Mouse (Mus musculus) frontal cortex, postnatal 10 days (tissue): ENCODE measurements around the gene Spc24.

Experiments used
- DNase-seq, 2 experiments: peaks; one replicate each; pipeline ENCODE4 v3.0.0; 2022; ENCODE audit warnings: low spot score in 2 of 2, mixed read lengths in 1 of 2

Spc24 gene

DNA sequence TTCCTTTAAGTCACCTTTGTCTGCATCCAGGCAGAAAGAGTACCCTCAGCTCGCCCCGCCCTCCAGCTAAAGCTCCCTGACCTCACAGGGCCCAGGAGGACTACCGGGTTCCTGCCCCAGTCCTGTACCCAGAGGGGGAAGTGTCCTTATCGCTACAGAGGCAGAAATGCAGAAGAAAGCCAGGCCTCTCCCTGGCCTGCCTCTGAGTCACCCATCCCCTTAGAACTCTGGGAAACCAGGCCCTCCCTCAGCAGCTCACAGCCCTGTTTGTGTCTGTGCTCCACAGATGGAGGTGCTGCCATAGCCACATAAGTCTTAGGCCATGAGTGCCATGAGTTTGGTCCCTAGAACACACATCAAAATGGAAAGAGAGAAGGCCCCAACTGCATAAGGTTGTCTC is 44.8 kb downstream of the Spc24 start:
- DNase-seq: no peak

DNA sequence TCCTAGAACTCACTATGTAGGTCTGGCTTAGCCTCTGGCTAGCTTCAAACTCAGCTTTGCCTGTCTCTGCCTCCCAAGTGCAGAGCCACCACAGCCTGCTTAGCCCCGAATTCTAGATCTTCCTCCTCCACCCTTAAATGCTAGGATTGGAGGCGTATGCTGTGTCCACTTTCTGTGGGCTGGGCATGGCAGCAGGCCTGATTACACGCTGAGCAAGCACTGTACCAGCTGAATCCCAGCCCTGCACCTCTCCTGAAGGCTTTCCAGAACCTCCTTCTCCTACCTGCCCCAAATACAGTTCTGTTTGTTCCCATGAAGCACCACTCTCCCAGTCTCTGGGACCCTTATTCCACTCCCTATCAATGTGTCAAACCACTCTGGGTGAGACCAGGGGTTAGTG is 50.8 kb downstream of the Spc24 start:
- no peak for DNase-seq

DNA sequence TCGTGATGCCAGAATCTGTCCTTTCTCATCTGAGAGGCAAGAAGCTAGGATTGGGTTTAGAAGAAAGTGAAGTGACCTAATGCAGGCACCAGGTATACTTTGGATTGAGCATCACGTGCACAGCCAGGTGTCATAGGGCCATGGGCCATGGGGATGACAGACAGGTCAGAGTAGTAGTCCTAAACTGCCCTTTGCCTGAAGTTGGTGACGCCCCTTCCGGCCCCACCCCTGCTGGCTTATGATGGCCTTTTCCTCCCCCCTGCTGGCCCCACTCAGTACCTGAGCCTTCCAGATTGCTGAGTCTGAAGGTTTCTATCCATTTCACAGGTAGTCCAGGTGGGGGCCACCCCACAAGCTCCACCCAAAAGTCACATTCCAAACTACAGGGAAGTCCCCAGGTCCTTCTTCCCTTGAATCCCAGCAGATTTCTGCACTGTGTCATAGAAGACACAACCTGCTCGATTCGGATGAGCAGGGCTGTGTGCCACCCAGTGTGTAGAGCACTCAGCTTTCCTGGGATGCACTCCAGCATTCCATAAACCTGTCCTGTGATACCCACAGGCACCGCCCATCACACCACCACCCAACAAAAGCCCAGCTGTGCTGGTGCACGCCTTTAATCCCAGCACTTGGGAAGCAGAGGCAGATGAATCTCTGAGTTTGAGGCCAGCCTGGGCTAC is 53.4 kb downstream of the Spc24 start:
- no peak for DNase-seq

DNA sequence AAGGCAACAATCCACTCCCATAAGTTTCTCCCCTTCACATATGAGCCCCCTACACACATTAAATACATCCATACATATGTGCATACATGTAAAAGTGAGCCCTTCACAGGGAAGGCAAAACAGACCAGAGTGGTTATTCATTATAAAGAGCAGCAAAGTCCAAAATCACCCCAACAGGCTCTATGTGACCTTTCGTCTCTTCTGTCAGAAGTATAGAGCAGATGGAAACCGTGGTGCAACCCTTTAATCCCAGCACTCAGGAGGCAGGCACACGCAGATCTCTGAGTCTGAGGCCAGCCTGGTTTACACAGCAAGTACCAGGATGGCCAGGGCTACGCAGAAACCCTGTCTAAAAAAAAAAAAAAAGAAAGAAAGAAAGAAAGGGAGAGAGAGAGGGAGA is 54.0 kb downstream of the Spc24 start:
- no peak for DNase-seq
